Mouse (Mus musculus): ENCODE results near the gene Bcl2l11.
"Not testable (repeated sequence)": the region's sequence is repeated elsewhere in the genome, so short reads cannot be mapped to it uniquely, and the experiment has no call there.

The Bcl2l11 gene

DNA sequence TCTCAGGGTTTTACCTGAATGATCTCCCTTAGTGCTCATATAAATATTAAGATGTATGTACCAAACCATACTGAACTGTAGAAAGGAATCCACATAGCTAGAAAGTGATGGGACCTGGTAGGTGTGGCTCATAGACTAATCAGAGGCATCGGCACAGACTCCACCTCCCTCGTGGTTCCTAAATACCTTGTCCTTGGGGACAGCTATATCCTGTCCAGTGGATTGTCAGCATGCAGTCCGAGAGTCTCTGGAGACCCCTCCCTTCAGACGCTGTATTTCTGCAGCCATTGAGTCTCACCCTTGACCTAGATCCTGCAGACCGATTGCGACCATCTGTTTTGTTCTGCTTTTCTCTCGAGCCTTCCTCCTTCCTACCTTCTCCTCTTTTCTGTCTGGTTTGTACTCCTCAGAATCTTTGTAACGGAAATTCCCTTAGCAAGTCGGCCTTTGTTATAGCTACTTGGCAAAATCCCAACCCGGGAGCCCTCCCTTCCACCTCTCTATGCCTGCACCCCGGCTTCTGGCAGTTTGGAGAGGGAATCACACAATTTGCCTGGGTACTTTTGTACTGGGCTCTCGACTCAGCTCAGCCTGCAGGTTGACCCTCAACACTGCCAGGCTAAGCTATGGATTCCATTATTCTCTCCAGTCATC lies 50.7 kb downstream of the Bcl2l11 start:
- DNase-seq, result no peak

DNA sequence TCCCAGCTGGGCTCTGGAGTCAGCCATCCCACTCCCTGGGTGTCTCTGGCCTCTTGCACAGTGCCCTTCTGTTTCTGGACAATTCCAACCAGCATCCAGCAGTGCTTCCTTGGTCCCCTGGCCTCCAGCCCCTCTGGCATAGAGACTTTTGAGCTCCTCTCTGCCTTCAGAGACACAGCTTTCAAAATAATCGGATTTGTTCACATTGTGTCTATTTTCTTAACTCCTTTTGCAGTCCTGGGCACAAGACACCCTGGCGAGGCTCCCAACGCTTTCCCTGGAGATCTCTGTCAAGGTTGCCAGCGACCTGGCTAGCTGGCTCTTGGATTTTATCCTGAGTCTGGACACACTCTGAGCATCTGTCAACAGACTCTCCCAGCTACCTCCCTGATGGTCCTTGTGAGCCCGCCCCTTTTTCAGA lies 51.4 kb downstream of the Bcl2l11 start:
- DNase-seq, result no peak

DNA sequence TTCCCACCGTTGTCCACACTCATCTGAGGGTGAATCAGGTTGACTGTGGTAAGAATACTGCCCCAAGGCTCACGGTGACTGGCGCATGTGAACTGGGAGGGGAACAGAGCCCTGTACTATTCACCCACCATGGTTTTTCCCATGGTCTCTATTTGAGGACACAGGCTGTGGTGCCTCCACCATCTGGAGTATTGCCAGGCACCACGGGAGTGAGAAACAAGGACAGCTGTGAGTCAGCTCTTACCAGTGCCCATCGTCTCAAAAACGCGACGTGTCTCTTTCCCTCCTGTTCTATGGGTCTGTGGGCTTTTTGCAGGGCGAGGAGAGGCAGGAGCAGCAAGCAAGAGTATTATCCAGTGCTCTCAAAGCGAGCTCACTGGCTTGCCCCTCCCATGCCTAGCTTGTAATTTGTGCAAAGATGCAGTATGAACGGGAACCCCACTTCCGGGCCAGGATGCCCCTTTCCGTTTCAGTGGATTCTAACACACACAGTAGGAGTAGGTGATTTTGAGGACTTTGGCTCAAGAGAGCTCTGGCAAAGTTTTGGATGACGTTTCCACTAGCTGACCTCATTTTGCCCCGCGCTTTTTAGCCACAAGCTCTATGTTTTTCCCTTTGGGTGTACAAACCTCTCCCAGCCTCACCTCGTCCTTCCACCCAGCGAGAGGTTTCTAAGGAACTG lies 53.4 kb downstream of the Bcl2l11 start:
- peak; percentile 42 to 43 for DNase-seq

DNA sequence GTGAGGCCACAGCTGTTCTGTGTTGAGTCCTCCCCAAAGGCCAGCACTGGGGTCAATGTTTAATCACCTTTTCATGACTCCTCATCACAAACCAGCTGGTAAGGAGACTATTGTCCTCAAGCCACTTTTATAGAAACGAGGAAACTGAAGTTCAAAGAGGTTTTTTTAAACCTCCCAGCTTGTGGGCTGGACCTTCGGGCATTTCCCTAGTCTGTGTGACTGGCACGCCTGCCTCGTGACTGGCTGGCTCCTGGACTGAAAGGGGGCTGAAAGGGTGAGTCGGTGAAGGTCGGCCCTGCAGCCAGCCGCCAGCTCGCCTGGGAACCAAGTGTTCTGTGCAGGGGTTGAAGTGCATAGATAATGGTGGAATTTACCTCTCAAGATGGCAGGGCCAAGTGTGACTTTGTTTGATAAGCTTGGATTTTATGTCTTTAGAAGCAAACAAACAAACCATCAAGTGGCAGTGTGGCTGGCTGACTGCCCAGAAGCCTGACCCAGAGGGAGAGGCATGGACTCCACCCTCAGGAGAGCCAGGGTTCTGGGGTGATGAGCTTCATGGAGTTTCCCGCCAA lies 54.1 kb downstream of the Bcl2l11 start:
- DNase-seq, result peak; percentile 86 to 89

DNA sequence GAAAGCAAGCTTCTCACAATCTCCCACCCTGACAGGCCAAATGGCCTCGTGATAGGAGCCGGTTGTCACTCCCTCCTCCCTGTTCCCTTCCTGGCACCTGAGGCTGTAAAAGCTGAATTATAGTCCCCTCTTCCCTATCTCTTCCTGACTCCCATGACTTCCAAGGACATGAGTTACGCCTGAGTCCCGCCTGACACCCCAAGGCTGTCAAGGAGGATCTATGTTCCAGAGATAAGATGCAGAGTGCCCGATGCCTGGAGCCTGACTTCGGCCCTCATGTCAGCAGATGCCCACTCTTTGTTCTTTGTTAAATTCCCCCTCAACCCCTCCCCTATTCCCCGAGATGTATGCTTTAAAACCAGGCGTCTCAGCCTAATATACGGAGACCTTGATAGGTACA lies 56.3 kb downstream of the Bcl2l11 start:
- DNase-seq, result not testable (repeated sequence)

DNA sequence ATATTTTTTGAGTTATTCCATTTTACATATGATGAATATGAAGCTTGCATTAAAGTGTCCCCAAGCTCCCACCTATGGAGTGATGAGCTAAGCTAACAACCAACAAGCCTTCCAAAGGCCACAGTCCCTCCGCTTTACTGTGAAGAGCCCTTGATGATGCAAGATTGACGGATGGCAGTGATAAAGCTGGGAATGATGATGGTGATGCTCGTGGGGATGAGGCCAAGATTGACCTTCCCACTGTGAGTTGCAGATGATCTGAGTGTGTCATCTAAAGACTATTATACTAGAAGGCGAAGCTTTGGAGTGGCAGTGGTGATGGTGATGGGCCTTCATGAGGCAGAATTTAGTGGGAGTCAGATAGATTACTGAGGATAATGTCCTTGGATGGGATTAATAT lies 56.9 kb downstream of the Bcl2l11 start:
- no peak for DNase-seq

DNA sequence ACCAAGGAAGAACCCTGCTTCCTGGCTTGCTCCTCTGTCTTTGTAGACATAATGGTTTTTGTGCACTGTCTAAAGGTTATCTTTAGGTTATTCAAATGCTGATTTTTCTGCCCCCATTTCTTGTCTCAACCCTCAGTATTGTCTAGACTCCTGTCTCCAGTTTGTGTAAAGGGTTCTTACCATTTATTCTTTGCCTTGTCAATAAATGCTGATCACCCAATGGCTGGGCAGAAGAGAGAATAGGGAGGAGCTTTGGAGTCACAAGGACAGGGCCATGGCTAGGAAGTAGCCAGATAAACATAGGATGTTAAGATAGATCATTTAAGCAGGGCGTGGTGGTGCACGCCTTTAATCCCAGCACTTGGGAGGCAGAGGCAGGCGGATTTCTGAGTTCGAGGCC lies 57.9 kb downstream of the Bcl2l11 start:
- DNase-seq, result no peak

DNA sequence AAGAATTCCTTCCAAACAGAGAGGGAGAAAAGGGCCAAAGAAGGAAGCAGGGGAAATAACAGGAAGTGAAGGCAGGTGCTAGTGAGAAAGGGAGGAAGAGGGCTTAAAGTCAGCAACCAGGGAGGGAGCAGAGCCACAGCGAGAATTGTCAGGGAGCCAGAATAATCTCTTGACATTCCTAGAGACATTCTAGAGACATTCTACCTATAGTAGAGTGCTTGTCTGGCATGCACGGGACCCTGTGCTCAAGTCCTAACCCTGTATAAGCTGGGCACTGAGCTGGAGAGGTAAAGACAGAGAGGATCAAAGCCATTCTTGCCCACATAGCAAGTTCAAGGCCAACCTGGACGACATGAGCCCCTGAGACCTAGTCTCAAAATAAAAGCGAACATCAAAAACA lies 60.1 kb downstream of the Bcl2l11 start:
- DNase-seq, result peak in 1 of 2 experiments; percentile 37

DNA sequence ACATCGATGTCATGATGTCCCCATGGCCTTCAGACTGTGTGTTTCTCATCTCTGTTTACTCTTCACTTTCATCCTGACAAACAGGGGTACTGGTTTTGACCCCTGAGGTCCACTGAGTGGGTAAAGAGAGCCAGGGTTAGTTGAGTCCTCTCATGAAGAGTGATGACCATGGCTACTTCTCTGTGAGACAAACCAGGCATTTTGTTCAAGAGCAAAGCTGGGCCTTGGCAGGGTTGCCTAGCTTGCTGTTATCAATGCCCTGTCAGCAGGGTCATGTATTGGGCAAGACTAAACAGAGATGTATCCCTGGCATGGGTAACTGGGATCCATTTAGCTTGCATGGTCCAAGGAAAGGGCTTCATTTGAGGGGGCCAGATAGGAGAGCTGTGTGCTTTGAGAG lies 61.4 kb downstream of the Bcl2l11 start:
- no peak for DNase-seq

DNA sequence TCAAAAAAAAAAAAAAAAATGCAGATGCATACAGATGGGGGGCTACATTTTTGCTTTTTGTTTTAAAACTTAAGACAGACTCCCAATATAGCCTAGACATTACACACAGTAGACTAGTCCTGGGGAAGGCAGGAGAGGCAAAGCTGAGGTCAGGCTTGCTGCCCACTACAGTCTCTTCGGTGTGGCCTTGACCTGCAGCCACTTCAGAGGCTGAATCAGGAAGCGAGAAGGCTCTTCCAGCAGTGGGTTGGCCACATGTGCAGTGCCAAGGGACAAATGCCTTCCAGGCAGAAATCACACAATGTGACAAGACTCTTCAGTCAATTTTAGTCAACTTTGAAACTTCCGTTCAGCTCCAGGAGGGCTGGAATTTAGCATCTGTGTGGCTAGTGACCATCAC lies 62.6 kb downstream of the Bcl2l11 start:
- DNase-seq, result no peak

DNA sequence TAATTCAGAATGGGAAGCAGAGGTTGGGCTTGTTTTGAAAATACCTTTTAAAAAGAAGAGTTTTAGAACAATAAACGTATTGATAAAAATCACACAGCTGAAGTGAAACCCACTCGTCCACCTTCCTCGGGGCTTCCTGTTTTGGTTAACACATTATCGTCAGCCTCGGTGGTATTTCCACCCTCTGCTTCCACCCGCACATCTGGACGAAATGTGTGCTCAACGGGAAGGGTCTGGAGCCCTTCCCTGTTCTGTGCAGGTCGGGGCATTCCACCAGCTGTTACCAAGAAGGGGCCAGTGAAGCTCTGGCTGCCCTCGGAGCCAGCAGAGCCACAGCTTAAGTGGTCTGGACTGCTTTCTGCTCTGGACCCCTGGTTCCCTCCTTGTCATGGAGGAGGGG lies 63.9 kb downstream of the Bcl2l11 start:
- DNase-seq, result no peak

DNA sequence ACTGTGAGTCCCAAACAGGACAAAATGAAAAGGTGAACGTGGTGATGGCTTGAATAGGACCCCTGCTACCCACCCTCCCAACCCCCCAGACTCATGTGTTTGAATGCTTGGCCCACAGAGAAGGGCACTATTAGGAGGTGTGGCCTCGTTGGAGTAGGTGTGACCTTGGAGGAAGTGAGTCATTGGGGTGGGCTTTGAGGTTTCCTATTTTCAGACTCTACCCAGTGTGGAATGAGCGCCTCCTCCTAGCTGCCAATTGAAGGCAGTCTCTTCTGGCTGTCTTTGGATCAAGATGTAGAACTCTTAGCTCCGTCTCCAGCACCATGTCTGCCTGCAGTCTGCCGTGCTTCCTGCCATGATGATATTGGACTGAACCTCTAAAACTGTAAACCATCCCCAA lies 64.4 kb downstream of the Bcl2l11 start:
- DNase-seq, result no peak

DNA sequence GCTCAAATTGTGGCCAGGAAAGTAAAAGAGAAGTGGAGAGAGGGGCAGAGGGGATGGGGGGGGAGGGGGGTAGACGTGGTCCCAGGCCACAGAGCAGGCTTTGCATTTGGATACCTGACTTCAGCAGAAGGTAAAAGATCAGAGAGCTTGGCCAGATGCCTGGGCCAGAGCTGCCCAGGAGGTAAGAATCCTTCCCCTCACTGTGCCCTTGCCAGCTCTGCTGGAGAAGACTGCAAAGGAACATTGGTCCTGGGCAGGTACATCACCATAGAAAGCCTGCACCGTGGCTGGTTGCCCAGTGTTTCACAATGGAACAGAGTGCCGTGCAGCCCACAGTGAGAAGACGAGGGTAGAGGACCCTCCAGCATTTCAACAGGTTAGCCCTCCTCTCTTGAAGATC lies 67.6 kb downstream of the Bcl2l11 start:
- no peak for DNase-seq

DNA sequence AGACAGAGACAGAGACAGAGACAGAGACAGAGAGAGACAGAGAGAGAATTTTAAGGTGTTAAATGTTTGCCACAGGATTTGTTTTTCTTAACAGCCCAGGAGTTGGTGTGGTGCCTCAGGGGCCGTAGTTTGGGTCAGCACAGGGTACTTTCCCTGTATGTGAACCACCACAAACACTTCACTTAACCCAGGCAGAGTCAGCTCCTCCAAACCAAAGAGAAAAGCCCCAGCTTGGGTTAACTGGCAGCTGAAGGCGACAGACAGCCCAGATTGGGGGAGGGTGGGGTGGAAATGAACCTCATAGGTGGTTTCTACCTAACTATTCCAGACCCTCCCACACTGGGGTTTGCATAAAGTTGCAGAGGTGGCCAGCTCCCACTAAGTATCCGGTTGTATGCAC lies 71.5 kb downstream of the Bcl2l11 start:
- no peak for DNase-seq

DNA sequence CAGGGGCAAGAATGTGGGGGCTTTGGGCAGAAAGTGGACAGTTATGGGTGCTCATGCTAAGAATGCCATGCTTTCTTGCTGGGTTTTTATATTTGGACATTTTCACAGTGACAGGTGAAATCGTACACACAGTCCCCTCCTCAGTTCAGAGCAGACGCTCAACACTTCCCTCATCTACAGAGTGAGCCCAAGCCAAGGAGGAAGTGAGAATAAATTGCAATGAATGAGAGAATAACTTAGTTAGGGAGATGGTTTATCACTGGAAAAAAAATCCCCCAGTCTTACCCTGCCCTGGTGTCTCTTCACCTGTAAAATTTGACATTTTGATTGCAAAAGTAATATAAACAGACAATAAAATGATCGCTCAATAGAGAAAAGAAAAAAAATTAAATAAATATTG lies 77.3 kb downstream of the Bcl2l11 start:
- DNase-seq, result no peak

DNA sequence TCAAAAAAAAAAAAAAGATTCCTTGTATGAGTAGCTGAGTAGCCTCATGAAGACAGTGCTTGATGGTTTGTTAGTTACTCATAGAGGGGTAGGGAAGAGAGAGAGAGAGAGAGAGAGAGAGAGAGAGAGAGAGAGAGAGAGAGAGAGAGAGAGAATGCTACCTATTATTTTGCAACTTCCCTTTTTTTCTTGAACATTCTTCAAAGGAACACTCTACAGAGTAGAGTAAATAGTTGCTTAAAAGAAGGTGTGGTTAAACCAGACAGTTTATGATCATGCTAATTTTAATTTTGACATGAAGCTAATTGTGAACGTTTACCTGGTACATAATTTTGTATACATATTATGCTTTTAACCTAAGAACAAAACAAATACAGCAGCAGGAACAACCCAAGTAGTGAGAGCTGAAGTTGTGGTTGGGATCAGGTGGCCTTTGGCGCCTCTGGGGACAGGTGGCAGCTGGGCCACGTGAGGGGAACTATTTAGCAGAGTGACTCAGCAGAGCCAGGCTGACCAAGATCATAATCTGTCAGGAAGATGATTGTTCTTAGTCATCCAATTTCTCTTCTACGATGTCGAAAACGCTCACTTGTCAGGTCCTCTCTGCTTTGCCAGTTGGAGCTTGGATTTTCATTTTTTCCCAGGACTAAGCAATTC lies 78.0 kb downstream of the Bcl2l11 start:
- DNase-seq, result peak in 1 of 2 experiments; percentile 25

DNA sequence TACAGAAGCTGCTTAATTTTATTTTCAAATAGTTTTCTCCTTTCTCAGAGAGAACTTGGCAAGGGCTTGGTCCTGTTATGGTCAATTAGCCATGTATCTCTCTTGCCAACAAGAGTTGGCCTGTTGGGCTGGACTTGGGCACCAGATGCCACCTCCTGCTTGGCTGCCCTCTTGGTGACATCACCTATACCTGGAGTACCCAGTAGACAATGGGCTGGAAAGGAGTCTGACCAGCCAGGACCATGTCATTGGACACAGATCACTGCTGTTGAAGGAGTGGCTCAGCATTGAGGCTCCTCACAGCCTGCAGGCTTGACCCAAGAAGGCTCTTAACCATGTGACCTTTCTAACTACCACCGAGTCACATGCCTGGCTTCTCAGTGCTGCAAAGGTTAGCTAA lies 82.7 kb downstream of the Bcl2l11 start:
- DNase-seq, result no peak

DNA sequence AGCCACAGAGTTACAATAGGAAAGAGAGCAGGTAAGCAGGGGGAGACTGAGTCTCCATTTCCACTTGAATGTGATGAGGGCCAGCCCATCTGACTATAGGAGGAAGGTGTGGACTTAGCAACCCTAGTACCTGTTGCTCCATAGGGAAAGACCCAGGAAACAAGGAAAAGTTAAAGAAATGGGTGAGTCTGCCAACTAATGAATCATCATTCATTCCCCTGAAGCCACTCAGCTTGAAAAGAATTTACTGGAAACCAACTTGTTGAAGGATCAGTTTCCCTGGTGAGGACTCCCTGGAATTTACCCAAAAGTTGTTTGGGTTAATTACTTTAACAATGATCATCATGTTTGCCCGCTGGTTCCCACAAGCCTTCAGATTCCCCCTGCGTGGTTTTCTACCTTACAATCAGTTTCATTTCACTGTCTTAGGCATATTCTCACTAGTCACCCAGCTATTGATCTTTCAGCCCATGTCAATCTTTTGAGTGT lies 84.0 kb downstream of the Bcl2l11 start:
- no peak for DNase-seq

DNA sequence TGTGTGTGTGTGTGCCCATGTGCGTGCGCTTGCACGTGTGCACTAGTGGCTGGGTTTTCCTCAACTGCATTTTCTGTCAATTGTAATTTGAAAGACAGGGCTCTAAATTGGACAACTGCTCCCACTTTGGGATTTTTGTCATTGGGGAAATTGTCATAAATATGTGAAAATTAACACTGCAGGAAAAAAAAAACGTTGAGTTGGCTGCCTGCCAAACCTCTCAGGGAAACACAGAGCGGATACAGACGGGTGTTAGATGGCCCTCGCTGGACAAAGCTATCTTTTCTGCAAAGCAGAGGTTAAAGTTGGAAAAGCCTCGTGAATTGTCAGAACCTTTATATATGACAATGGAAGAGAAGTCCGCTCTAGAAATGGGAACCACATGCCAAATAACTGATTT lies 84.5 kb downstream of the Bcl2l11 start:
- DNase-seq, result no peak

DNA sequence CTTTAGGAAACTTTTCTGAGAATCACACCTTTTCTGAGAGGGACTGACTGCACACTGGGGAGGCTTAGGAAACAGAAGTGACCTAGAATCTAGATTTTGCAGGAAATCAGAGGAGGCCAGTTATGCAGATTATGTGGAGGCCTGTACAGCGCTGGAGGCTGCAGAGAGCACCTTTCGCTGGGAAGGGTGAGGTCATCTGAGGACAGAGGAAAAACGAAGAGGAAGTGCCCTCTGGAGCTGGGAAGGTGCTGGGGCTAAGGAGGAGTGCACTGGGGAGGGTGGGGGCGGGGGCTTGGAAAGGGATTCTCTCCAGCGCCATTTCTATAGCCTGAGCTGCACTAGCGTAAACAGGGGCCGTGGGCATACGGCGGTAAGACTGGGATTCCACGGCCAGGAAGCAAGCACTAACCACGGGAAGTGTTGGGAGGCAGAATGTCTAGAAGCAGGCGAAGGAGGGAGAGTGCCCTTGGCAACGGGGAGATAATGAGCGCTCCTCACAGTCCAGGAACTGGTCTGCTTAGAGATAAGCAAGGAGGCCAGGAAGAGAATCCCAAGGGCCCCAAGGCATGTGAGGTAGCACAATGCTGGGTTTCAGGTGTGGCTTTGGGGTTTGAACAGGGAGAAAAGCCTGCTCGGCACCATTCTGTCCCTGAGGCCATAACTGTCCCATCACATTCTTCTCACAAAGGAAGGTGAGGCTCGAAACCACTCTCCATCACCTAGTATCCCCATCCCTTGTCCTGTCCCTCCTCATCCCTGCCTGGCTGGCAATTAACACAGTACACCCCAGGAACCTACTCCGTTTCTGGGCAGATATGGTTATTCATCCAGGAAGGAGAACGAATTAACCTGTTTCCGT lies 85.4 kb downstream of the Bcl2l11 start:
- peak in 1 of 2 experiments; percentile 36 for DNase-seq

DNA sequence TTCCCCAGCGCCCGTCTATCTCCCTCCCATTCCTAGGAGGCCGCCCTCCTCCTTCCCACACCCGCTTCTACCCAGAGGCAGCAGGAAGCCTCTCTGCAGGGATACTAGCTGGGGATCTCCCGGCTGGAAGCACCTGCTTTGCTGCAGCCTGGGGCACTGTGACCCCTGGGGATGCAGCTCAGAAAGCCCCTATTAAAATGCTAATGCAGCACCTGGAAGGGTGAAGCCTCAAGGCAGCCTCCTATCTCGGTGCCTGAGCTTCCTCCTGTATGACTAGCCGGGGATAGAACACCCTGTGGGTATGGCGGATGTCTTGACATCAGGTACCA lies 86.0 kb downstream of the Bcl2l11 start:
- no peak for DNase-seq
